Mouse (Mus musculus): ENCODE measurements at regions not wholly inside any gene's neighbourhood (a gene's known extent, or its start where the extent isn't known, plus 50 kb on each side); places are given as distances from the start of the nearest gene placed in this dataset.

GRCm38 (mm10) chrX:12888708-12889481 lies 127.0 kb upstream of the Med14 start:
- no peak for DNase-seq (ENCODE audit: low spot score)

- no peak for DNase-seq (ENCODE audit: low spot score)
Observed at GRCm38 (mm10) chrX:12888010-12888707, 126.3 kb upstream of the Med14 start.

- DNase-seq (ENCODE audit: low spot score), result no peak
Observed at GRCm38 (mm10) chrX:12887516-12887915, 125.6 kb upstream of the Med14 start.

GRCm38 (mm10) chrX:12886160-12887048 lies 124.5 kb upstream of the Med14 start:
- no peak for DNase-seq (ENCODE audit: low spot score)

- DNase-seq (ENCODE audit: low spot score), result no peak
Observed at GRCm38 (mm10) chrX:12879233-12879632, 117.4 kb upstream of the Med14 start.

- DNase-seq (ENCODE audit: low spot score), result no peak
Observed at GRCm38 (mm10) chrX:12877506-12877905, 115.6 kb upstream of the Med14 start.

GRCm38 (mm10) chrX:12873698-12874144 lies 111.8 kb upstream of the Med14 start:
- peak; percentile 25 for DNase-seq (ENCODE audit: low spot score)

GRCm38 (mm10) chrX:12873230-12873629 lies 111.4 kb upstream of the Med14 start:
- DNase-seq (ENCODE audit: low spot score), result no peak

GRCm38 (mm10) chrX:12866885-12867498 lies 105.1 kb upstream of the Med14 start:
- DNase-seq (ENCODE audit: low spot score), result no peak

GRCm38 (mm10) chrX:12866176-12866575 lies 104.3 kb upstream of the Med14 start:
- DNase-seq (ENCODE audit: low spot score), result no peak

- DNase-seq (ENCODE audit: low spot score), result no peak
Observed at GRCm38 (mm10) chrX:12860168-12860567, 98.3 kb upstream of the Med14 start.

GRCm38 (mm10) chrX:12858757-12859156 lies 96.9 kb upstream of the Med14 start:
- DNase-seq (ENCODE audit: low spot score), result no peak

- DNase-seq (ENCODE audit: low spot score), result no peak
Observed at GRCm38 (mm10) chrX:12857881-12858755, 96.2 kb upstream of the Med14 start.

GRCm38 (mm10) chrX:12855425-12855824 lies 93.6 kb upstream of the Med14 start:
- DNase-seq (ENCODE audit: low spot score), result no peak

- DNase-seq (ENCODE audit: low spot score), result no peak
Observed at GRCm38 (mm10) chrX:12851684-12852083, 89.8 kb upstream of the Med14 start.

GRCm38 (mm10) chrX:12844431-12844830 lies 82.6 kb upstream of the Med14 start:
- no peak for DNase-seq (ENCODE audit: low spot score)

- DNase-seq (ENCODE audit: low spot score), result no peak
Observed at GRCm38 (mm10) chrX:12841021-12841325, 79.1 kb upstream of the Med14 start.

GRCm38 (mm10) chrX:12840160-12841020 lies 78.5 kb upstream of the Med14 start:
- no peak for DNase-seq (ENCODE audit: low spot score)

GRCm38 (mm10) chrX:12839406-12840159 lies 77.7 kb upstream of the Med14 start:
- DNase-seq (ENCODE audit: low spot score), result no peak
